Mouse (Mus musculus) granulocyte monocyte progenitor cell, adult 5-6 weeks (primary cell): Measurements from ENCODE around the gene Tmem97. TPM values are rescaled to one million over a fixed set of nuclear protein-coding genes. Genes with fewer than 3 reads are reported as not detected.

Experiments used
- ATAC-seq: replicated peaks from 2 replicates; pipeline ENCODE4 v1.8.0; 2016; ENCODE audit warnings: mild to moderate bottlenecking, moderate TSS enrichment, inconsistent platforms; ENCODE audit not compliant: poor library complexity, severe bottlenecking
- total RNA-seq, 2 experiments: library from RNA; stranded (forward) in 1 of 2; stranded (reverse) in 1 of 2; fragments of 200-712, 200-1000 nt in 1 of 2; fragments of >200 nt in 1 of 2; fragmentation: Nextera tagmentation in 1 of 2; gene quantifications; 2 replicates each; pipeline ENCODE4 v1.2.3; 2014 to 2017

Gene Tmem97
- total RNA-seq, 2 experiments from 2014 or later: 71.9 to 102 TPM

DNA sequence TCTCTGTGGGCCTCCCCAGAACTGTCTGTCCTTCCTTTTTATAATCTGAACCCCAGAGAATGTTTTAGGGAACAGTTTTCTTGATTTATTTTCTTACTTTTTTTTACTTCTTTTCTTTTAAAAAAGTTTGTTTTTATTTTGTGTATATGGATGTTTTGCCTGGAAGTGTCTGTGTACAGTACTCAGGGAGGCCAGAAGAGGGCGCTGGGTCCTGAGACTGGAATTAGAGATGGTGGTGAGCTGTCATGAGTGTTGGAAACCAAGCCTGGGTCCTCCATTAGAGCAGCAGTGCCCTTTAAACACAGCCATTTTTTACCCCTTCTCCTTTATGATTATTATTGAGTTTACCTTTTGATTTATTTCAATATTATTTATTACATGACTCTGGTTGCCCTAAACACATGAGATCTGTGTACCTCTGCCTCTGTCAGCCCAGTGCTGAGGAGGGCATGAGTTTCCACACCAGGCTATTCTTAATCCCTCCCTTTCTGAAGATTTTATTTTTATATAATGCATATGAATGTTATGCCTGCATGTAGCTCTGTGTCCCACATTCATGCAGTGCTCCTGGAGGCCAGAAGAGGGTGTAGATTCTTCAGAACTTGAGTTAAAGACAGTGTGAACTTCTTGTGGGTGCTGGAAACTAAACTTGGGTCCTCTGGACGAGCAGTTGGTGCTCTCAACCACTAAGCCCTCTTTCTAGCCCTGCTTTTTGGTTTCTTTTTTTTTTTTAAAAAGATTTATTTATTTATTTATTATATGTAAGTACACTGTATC, 34.8 kb downstream of the Tmem97 start:
- no peak for ATAC-seq

DNA sequence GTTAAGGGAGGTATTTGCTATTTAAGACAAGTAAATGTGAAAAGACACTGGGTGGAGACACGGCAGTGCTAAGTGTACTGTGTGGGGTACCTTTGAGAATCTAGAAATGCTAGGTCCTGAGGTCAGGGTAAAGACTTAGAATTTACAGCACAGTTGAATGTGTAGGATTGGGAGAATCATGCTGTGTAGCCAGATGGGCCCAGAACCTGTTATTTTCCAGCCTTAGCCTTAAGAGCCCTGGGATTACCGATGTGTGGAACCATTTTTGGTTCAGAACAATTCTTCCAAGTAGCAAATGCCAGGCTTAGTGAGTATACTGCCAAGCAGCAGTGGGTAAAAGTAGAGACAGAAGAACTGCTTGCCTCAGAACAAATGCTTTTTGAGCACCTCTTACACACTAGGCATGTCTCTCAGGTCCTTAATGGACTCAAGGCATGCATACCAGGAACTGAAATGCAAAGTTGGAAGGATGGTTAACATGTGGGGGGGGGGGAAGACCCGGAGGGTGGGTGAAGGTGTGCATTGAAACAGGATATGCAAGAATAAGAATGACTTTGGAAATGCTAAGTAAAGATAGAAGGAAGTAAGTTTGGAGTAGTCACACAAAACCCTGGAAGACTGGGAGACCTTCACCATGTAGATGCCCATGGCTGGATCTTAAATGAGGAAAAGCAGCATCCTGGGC, 37.3 kb downstream of the Tmem97 start:
- ATAC-seq: no peak

DNA sequence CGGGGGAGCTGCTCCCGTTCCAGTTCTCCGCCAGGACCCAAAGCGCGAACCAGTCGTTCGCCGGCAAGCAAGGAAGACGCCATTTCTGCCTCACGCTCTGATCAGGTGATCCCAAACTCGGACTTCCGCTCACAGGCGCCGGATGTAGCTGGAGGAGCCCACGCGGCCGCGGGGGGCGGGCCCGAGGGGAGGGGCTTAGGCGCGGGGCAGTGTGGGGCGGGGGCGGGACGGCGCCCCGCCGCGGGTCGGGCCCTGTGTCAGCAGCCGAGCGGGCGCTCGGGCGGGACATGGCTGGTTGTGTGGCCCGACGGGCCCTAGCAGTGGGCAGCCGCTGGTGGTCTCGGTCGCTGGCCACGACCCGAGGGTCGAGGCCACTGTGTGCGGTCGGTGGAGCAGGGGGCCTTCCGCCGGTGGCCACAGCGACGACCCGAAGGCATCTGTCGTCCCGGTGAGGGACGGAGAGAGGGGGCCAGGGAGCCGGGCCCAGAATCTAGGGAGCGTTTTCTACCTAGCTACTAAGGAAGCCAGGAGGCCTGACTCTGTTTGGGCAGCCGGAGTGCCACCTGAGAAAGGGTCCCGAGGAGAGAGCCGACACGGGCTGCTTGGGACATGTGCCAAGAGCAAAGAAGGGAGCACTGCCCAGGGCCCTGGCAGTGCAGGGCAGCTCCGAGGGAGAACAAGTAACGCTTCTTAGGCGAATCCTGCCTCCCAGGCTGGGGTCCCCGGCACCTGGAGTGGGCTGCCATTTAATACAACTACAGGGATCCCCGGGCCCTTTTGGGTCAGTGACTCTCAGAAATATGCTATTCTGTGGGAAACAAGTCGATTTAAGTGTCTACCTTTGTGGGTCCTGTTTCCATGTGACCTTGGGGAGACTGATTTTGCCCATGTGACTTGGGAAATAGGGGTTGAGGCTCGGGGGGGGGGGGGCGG, 38.3 kb downstream of the Tmem97 start, which contains the start of the genes Tmem199 and Poldip2:
Gene Tmem199, minus strand, starts transcription at position 148 of the 933 bp plus-strand sequence.
Gene Poldip2, plus strand, starts transcription at position 169 of the 933 bp plus-strand sequence.
- ATAC-seq: peak; percentile 97

DNA sequence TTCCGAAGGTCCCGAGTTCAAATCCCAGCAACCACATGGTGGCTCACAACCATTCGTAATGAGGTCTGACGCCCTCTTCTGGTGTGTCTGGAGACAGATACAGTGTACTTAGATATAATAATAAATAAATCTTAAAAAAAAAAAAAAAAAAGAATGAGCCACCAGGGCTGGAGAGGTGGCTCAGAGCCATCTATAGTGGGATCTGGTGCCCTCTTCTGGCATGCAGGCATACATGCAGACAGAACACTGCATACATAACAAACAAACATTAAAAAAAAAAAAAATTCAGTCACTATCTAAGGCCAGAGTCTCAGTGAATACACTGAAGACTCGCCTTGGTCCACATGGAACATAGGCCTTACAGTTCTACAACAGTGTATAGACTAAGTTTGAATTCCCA, 41.4 kb downstream of the Tmem97 start:
- ATAC-seq: no peak

DNA sequence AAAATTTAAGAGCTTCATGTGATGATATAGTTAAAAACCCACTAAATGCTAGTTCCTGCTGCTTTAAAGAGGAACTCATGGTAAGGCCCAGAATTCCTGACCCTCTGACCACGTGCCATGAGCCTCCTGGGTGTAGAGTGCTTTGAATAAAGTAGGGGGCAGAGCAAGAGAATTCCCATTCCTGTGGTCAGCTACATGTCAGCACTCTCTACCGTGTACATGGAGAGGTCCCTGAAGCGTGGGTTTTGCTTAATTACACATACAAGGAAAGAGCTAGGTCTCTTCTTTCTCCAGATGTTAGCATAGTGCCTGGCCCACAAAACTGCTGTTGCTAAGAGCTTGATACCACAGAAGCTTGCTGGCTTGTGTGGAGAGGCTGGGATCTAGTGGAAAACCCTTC, 45.1 kb downstream of the Tmem97 start:
- no peak for ATAC-seq

DNA sequence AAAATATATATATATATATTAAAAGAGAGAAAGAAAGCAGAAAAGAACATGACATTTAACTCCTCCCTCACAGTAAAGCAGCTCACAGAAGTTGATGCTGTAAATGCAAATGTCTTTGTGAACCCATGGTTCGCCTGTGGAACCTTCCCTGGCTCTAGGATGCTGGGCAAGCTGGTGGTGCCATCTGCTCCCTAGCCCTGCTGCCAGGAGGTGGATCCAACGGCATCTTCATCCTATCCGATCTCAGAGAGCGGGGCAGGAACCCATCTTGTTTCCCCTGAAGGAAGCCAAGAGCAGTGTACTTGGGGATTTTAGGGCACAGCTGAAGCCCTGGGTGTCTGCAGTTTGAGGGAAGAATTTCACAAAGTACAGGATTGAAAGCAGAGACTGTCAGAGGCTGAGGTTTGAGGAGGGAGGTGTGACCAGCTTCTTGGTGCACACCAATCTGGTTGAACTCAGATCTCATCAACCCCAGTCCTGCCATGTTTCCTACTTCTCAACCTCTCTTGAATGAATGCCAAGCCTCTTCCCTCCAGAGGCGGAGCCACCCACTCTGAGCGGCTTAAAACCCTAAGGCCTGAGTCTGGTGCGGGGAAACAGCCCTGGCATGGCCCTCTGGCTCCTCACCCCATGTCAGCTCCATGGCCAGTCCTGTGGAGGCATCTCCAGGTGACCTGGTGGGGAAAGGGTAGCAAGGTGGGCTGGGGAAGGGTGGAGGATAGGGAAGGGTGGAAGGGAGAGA, 47.5 kb downstream of the Tmem97 start, which contains the start of gene Sebox:
Gene Sebox, plus strand, starts transcription at position 539 of the 742 bp plus-strand sequence.
- ATAC-seq: no peak

DNA sequence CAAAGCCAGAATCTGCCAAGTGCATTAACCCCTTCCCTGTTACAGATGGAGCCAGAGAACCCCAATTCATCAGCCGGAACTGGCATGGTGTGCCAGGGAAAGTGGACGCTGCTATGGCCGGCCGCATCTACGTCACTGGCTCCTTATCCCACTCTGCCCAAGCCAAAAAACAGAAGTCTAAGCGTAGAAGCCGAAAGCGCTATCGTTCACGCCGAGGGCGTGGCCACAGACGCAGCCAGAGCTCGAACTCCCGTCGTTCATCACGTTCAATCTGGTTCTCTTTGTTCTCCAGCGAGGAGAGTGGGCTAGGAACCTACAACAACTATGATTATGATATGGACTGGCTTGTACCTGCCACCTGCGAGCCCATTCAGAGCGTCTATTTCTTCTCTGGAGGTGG, 49.0 kb downstream of the Tmem97 start:
- no peak for ATAC-seq

DNA sequence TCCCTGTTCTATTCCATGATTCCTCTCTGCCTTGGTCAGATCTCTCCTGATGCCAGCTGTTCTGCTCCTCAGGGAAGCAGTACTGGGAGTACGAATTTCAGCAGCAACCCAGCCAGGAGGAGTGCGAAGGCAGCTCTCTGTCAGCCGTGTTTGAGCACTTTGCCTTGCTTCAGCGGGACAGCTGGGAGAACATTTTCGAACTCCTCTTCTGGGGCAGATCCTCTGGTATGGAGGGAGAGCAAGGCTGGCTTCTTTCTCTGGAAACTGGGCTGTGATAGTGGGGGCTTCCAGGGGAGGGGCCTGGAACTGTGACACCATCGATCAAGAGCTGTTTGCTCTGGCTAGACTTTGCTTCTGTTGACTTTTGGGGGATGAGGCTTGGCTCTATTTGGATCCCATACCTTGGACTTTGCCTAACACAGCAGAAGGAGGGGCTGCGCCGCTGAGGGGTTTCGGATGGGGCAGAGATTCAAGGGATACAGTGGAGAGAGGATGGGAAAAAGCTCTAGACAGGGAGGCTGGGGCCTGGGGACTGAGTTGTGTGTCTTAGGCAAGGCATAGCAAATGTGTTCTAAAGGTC, 49.9 kb downstream of the Tmem97 start:
- ATAC-seq: no peak

DNA sequence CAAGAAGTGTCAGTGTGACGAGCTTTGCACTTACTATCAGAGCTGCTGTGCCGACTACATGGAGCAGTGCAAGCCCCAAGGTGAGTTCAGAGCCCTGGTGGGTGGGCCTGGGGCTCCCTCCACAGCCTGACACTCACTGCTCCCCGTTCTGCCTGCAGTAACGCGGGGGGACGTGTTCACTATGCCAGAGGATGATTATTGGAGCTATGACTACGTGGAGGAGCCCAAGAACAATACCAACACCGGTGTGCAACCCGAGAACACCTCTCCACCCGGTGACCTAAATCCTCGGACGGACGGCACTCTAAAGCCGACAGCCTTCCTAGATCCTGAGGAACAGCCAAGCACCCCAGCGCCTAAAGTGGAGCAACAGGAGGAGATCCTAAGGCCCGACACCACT, 51.0 kb downstream of the Tmem97 start:
- ATAC-seq: no peak

DNA sequence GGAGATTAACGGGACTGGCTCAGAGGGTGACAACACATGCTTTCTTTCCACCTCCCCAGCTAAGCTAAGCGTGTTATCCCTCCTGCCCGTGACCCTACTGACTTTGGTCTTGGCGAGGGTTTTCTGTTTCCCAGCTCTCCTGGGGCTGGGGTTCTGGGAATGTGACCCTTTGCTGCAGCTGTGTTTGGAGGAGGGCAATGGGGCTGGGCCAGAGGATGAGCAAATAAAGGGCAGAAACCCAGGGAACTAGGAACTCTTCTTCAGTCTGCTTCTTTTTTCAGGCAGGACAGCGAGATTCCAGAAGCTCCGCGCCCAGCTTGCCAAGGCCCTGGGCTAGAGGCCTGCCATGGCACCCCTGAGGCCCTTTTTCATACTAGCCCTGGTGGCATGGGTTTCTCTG, 51.6 kb downstream of the Tmem97 start, which contains the start of gene Vtn:
Gene Vtn, plus strand, starts transcription at position 88 of the 400 bp plus-strand sequence.
- no peak for ATAC-seq

DNA sequence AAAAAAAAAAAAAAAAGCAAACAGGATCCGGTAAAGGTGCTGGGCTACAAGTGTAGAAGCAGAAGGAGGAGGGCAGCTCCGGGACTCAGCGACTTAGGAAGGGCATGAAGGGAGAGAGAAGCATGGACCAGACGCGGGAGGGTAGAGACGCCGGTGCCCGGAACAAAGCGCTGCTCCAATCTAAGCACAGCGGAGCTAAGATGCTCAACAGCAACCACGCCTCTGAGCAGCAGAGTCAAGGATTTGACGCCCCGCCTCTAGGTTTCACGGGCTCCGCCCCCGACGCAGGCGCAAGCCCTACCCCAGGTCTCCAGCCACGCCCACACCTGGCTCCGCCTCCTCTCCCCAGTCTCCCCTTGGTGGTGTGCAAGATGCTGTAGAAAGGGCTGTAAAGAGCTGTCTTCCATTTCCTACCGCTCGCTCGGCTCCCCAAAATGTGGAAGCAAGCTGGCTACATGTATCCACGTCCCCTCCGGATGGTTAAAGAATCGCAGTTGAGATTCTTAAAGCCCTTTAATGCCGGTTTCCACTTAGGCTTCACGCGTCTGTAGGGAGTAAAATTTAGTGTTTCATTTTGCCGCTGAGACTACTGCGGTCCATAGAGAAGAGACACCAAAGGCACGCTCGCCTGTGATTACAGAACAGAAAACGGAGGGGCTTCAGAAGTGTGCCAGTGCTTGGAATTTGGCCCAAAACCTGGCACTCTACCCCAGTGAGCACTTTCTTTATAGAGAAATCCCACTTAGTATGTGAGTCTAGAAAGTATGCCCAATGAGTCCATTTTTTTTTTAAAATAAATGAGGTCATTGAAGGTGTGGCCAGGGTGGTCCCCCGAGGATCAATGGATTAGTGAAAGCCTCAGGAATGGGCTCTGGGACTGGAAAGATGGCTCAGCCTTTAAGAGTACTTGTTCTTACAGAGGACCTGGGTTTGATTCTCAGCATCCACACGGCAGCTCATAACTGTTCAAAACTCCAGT, 52.7 kb downstream of the Tmem97 start, which contains the start of gene Sarm1:
Gene Sarm1, minus strand, starts transcription at position 211 of the 979 bp plus-strand sequence.
- ATAC-seq: peak; percentile 99

DNA sequence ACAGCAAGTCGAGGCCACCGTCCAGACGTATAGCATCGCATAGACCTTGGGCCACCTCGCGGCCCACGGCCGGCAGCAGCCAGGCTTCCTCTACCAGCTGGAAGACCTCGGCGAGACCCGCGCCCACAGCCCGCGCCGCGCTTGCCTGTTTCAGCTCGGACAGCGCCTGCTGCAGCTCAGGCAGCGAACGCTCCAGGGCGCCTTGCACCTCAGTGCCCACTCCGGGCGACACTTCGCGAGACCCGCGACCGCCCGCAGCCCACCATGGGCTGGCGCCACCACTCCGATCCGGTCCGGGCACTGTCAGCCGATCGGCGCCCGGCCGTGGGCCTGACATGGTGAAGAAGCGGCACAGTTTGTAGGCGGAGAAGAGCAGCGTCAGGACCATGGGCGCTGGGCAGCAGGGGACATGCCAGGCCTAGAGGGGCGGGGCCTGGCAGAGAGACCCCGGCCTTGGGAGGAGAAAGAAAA, 53.5 kb downstream of the Tmem97 start:
- 0 out of 2 replicates have a peak, but pooled peaks have one; percentile 6 for ATAC-seq

DNA sequence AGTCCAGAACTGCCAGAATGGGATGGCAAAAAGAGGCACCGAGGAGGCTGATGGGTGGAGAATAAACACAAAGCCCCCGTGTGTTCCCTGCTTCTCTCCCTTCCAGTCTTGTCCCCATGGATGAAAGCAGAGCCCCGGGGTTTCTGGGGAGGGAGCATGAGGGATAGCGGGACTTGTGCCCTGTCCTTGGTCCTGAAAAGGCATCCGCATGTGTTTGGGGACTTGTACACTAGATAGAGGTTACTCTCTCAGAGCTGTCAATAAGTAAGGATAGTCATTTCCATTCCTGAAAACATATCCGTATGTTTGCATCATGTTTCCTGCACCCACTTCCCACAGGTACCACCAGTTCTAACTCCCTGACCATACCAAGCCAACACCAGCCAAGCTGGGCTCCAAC, 54.7 kb downstream of the Tmem97 start:
- ATAC-seq: 0 out of 2 replicates have a peak, but pooled peaks have one; percentile 17

Other genes with a start within 250 kb of the Tmem97 start
- gene Spag5, start 249.2 kb downstream of the Tmem97 start, total RNA-seq (2014; fragmentation: Nextera tagmentation): 11.9 and 25.4 TPM in 2 replicates
- 50.8 and 57.7 TPM in 2 replicates for gene Spag5, start 249.2 kb downstream of the Tmem97 start, total RNA-seq (2017)
- 0.69 and 2.8 TPM in 2 replicates for gene Aldoc, start 227.8 kb downstream of the Tmem97 start, total RNA-seq (2014; fragmentation: Nextera tagmentation)
- 0.15 TPM in 1 of 2 replicates, not detected in the other for gene Aldoc, start 227.8 kb downstream of the Tmem97 start, total RNA-seq (2017)
- 47.6 and 51.6 TPM in 2 replicates for gene Pigs, start 222.4 kb downstream of the Tmem97 start, total RNA-seq (2014; fragmentation: Nextera tagmentation)
- 13.7 and 14.9 TPM in 2 replicates for gene Pigs, start 222.4 kb downstream of the Tmem97 start, total RNA-seq (2017)
- gene Unc119, start 207.3 kb downstream of the Tmem97 start, total RNA-seq (2014; fragmentation: Nextera tagmentation): 24.0 and 41.0 TPM in 2 replicates
- 11.9 and 18.5 TPM in 2 replicates for gene Unc119, start 207.3 kb downstream of the Tmem97 start, total RNA-seq (2017)
- gene Foxn1, start 164.2 kb downstream of the Tmem97 start, total RNA-seq (2014; fragmentation: Nextera tagmentation): not detected in 2 replicates
- not detected in 2 replicates for gene Foxn1, start 164.2 kb downstream of the Tmem97 start, total RNA-seq (2017)
- gene Slc13a2, start 128.6 kb downstream of the Tmem97 start, total RNA-seq (2014; fragmentation: Nextera tagmentation): not detected in 2 replicates
- not detected in 2 replicates for gene Slc13a2, start 128.6 kb downstream of the Tmem97 start, total RNA-seq (2017)
- gene Slc46a1, start 85.1 kb downstream of the Tmem97 start, total RNA-seq (2014; fragmentation: Nextera tagmentation): 4.2 TPM in 1 of 2 replicates, not detected in the other
- gene Slc46a1, start 85.1 kb downstream of the Tmem97 start, total RNA-seq (2017): 1.9 and 2.7 TPM in 2 replicates
- gene Sarm1, start 53.0 kb downstream of the Tmem97 start, total RNA-seq (2014; fragmentation: Nextera tagmentation): not detected in 2 replicates
- gene Sarm1, start 53.0 kb downstream of the Tmem97 start, total RNA-seq (2017): not detected in 2 replicates
- not detected in 2 replicates for gene Vtn, start 51.7 kb downstream of the Tmem97 start, total RNA-seq (2014; fragmentation: Nextera tagmentation)
- gene Vtn, start 51.7 kb downstream of the Tmem97 start, total RNA-seq (2017): not detected in 2 replicates
- not detected in 2 replicates for gene Sebox, start 47.3 kb downstream of the Tmem97 start, total RNA-seq (2014; fragmentation: Nextera tagmentation)
- gene Sebox, start 47.3 kb downstream of the Tmem97 start, total RNA-seq (2017): not detected in 2 replicates
- 21.9 and 36.8 TPM in 2 replicates for gene Tmem199, start 38.6 kb downstream of the Tmem97 start, total RNA-seq (2014; fragmentation: Nextera tagmentation)
- 25.5 and 29.9 TPM in 2 replicates for gene Tmem199, start 38.6 kb downstream of the Tmem97 start, total RNA-seq (2017)
- gene Poldip2, start 38.6 kb downstream of the Tmem97 start, total RNA-seq (2014; fragmentation: Nextera tagmentation): 61.3 and 68.8 TPM in 2 replicates
- 64.5 and 85.8 TPM in 2 replicates for gene Poldip2, start 38.6 kb downstream of the Tmem97 start, total RNA-seq (2017)
- gene Tnfaip1, start 14.4 kb downstream of the Tmem97 start, total RNA-seq (2014; fragmentation: Nextera tagmentation): 13.2 and 15.1 TPM in 2 replicates
- 3.3 and 5.6 TPM in 2 replicates for gene Tnfaip1, start 14.4 kb downstream of the Tmem97 start, total RNA-seq (2017)
- gene Ift20, start 14.4 kb downstream of the Tmem97 start, total RNA-seq (2014; fragmentation: Nextera tagmentation): 81.0 and 106 TPM in 2 replicates
- 138 and 194 TPM in 2 replicates for gene Ift20, start 14.4 kb downstream of the Tmem97 start, total RNA-seq (2017)
- 13.2 and 21.7 TPM in 2 replicates for gene Nlk, start 146.6 kb upstream of the Tmem97 start, total RNA-seq (2014; fragmentation: Nextera tagmentation)
- gene Nlk, start 146.6 kb upstream of the Tmem97 start, total RNA-seq (2017): 16.4 and 26.1 TPM in 2 replicates
- 22.9 and 32.1 TPM in 2 replicates for gene Ccnq, start 201.0 kb upstream of the Tmem97 start, total RNA-seq (2014; fragmentation: Nextera tagmentation)
- gene Ccnq, start 201.0 kb upstream of the Tmem97 start, total RNA-seq (2017): 24.1 and 29.5 TPM in 2 replicates